Mouse (Mus musculus) cerebellum, adult 2 months (tissue): ENCODE measurements at regions not wholly inside any gene's neighbourhood (a gene's known extent, or its start where the extent isn't known, plus 50 kb on each side); places are given as distances from the start of the nearest gene placed in this dataset.
A peak's percentile ranks its signal among the peaks of the same experiment; 100 is the strongest.

ENCODE experiments used
- DNase-seq, 2 experiments: peaks; one replicate each; pipeline ENCODE4 v3.0.0; 2021
- H3K27ac ChIP-seq: fragments of 200-500 bp; 2 replicates; pipeline ENCODE4 v1.5.1; 2012; ENCODE audit warnings: low read length, control low read depth, inconsistent platforms; ENCODE audit not compliant: insufficient read depth
- H3K27me3 ChIP-seq: fragments of 200-500 bp; 2 replicates; pipeline ENCODE4 v1.6.1; 2012; ENCODE audit warnings: inconsistent platforms, mild to moderate bottlenecking, low read length, moderate library complexity; ENCODE audit not compliant: control insufficient read depth, insufficient read depth
- H3K4me1 ChIP-seq: fragments of 200-500 bp; 2 replicates; pipeline ENCODE4 v1.6.1; 2011; ENCODE audit warnings: low read length; ENCODE audit not compliant: control insufficient read depth, insufficient read depth
- H3K4me3 ChIP-seq: fragments of 200-500 bp; replicated peaks from 2 replicates; pipeline ENCODE3; 2011; ENCODE audit warnings: mild to moderate bottlenecking, low read depth, low read length, control low read depth; ENCODE audit not compliant: insufficient read depth
- CTCF ChIP-seq: fragments of 200-500 bp; IDR thresholded peaks from 2 replicates; pipeline ENCODE4 v1.5.1; 2011; ENCODE audit warnings: low read depth, mild to moderate bottlenecking, control low read depth, low read length, moderate library complexity, borderline replicate concordance; ENCODE audit not compliant: insufficient read depth
- POLR2A ChIP-seq: fragments of 200-500 bp; IDR thresholded peaks from 2 replicates; pipeline ENCODE4 v1.6.1; 2011; ENCODE audit warnings: low read length, control low read depth, borderline replicate concordance; ENCODE audit not compliant: insufficient read depth
- WGBS: fragments of 180-500 bp; shearing (Covaris S2); methylation state at CpG from one replicate; pipeline ENCODE4 v1.1.7; 2018; 5-methylcytosine and 5-hydroxymethylcytosine counted together

- no peak for TF ChIP-seq CTCF
- no peak for TF ChIP-seq POLR2A
- Histone ChIP-seq H3K4me1 (no peaks in the 10 kb centered on the region), H3K27ac (no peak overlapping the region), H3K4me3 (no peak overlapping the region), H3K27me3 (no peaks in the 10 kb centered on the region)
- 88% methylated on average over 5 of the region's 5 CpGs for WGBS
- no peak for DNase-seq
These were observed 122.1 kb downstream of the Evx1 start for GRCm38 (mm10) chr6:52435358-52435757.

- no peak for DNase-seq
- TF ChIP-seq CTCF (no peak), POLR2A (no peak)
- 49% methylated on average over 8 of the region's 8 CpGs for WGBS
- Histone ChIP-seq H3K27me3 (no peaks in the 10 kb centered on the region; the same call in 1 of the 2 replicates), H3K4me3 (no peak overlapping the region), H3K27ac (no peak overlapping the region), H3K4me1 (no peaks in the 10 kb centered on the region)
These were observed 125.1 kb downstream of the Evx1 start for GRCm38 (mm10) chr6:52438366-52438765.

DNA sequence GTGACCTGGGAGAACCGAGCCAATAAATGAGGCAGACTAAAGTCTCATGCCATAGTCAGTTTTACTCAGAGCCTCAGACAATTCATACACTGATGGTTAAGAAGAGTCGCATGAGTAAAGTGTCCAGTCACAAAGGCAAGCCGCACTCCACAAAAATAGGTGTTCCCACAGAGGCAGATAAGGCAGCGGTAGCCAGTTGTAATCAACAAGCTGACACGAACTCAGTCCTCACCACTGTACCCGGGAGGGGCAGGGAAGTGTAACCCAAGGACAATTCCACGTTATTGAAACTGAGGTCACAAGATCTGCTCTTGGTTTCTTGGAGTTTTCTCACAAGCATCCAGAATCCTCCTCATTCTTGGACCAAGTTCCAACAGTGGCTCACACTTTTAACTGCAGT lies 125.9 kb downstream of the Evx1 start:
- no peak for DNase-seq
- Histone ChIP-seq H3K4me1 (no peaks in the 10 kb centered on the region), H3K27me3 (no peaks in the 10 kb centered on the region; the same call in 1 of the 2 replicates), H3K27ac (no peak overlapping the region), H3K4me3 (no peak overlapping the region)
- TF ChIP-seq CTCF, result no peak
- TF ChIP-seq POLR2A, result no peak
- WGBS, result 91% methylated on average over 7 of the region's 7 CpGs

DNA sequence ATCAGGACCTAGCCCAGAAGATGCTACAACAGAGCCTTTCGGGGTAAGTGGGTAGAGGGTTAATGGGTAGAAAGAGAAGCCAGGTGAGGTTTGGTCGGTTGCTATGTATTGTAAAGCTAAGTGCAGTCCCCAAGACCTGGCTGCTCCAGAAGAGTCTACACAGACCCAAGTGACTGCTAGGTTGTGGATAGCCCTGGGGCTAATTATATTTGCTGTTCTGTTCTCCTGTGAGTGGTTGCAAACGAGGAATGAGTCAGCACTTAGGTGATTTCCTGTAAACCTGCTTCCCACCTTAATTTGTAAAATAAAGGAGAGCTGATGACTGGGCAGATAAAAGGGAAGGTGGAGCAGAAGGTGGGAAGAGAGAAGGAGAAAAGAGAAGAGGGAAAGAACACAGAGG lies 126.9 kb downstream of the Evx1 start:
- Histone ChIP-seq H3K27me3 (no peaks in the 10 kb centered on the region; the same call in 1 of the 2 replicates), H3K4me1 (no peaks in the 10 kb centered on the region), H3K27ac (no peak overlapping the region), H3K4me3 (no peak overlapping the region)
- 75% methylated on average over 3 of the region's 3 CpGs for WGBS
- DNase-seq, result no peak
- TF ChIP-seq POLR2A, result no peak
- TF ChIP-seq CTCF, result no peak

DNA sequence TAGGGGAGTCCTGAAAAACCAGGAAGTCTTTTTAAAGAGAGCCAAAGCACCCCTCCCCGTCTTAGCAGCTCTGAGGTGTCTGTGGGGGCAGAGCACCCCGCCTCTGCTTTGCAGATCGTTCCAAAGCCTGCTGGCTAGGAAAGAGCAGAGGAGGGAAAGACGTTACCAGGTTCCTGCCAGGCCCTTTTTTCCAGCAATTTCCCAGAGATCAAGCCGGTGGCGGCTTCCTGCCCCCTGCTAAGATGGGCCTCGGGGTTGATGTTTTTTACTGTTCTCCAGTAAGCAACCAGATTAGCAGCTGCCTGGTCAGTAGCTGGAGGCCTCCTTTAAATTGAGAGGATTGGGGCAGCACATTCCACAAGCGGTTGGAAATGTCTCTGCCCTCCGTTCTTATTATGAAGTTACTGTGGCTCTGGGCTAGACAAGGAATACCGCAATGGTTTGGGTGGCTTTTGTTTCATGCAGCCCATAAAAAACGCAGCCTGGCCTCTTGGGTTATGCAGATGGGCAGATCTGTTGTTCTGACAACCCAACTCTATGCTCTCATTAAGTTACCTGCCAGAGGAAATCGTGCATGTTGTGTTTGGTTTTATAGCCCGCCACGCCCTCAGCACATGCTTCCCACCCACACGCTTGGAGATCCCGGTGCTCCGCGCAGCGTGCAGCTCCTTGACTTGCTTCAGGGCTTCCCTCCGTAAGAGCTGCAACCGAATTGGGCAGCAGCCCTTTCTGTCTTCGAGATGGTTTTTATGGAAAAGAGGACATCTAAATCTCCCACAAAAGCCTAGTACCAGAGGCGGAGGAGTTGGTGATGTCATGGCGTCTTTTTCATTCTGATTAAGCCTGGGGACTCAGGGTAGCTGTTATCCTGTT lies 130.1 kb downstream of the Evx1 start:
- DNase-seq, result no peak
- Histone ChIP-seq H3K27ac (no peak overlapping the region), H3K4me1 (no peaks in the 10 kb centered on the region), H3K27me3 (no peaks in the 10 kb centered on the region; the same call in 1 of the 2 replicates), H3K4me3 (no peak overlapping the region)
- 37% methylated on average over 24 of the region's 24 CpGs for WGBS
- TF ChIP-seq CTCF, result no peak
- no peak for TF ChIP-seq POLR2A

DNA sequence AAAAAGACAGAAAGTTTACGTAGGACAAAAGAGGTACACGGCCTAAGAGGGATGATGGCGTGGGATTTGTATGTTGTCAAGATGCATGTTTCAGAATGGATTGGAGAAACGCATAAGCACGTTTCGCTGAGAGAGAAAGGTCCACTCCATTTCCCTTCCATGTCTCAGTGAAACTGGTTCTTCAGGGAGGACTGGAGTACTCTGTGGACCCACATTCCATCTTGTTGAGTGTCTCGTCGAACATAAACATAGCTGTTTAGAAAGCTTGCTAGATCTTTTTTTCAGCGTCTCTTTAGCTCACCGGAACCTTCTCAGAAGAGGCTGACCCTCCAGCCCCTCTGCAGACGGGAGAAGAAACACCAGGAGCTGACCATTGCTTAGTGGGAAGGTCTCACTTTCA lies 145.5 kb downstream of the Evx1 start:
- Histone ChIP-seq H3K27ac (no peak overlapping the region), H3K27me3 (no peaks in the 10 kb centered on the region; the same call in 1 of the 2 replicates), H3K4me3 (no peak overlapping the region), H3K4me1 (no peaks in the 10 kb centered on the region)
- no peak for TF ChIP-seq POLR2A
- no peak for TF ChIP-seq CTCF
- no peak for DNase-seq
- WGBS, result 93% methylated on average over 11 of the region's 11 CpGs

DNA sequence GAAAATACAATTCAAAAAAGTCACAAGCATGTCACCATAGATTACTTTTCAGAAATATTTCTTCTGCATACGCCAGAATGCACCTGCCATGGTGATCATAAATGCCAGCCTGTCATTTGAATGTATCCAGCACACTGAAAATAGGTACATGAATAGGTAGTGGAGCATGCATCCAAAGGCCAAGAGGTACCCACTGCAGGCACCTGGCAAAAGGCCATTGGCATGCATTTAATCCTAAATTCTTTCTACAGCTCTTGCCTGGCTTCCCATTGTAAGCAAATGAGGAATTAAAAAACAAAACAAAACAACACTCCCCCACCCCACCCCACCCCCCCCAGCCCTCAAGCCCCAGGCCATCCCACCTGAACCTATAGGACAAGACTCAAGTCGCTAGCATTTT lies 147.9 kb downstream of the Evx1 start:
- H3K4me3 ChIP-seq, result no peak overlapping the region
- no peak for TF ChIP-seq CTCF
- no peak for TF ChIP-seq POLR2A
- no peak overlapping the region for H3K27ac ChIP-seq
- peak in 1 of 2 experiments; percentile 20 for DNase-seq
- no peaks in the 10 kb centered on the region; the same call in 1 of the 2 replicates for H3K27me3 ChIP-seq
- 59% methylated on average over 2 of the region's 2 CpGs for WGBS
- H3K4me1 ChIP-seq, result no peaks in the 10 kb centered on the region

- no peaks in the 10 kb centered on the region for H3K4me1 ChIP-seq
- no peak overlapping the region for H3K27ac ChIP-seq
- no peak overlapping the region for H3K4me3 ChIP-seq
- H3K27me3 ChIP-seq, result no peaks in the 10 kb centered on the region; the same call in 1 of the 2 replicates
- no peak for DNase-seq
- TF ChIP-seq POLR2A, result no peak
- no peak for TF ChIP-seq CTCF
- 81% methylated on average over 12 of the region's 12 CpGs for WGBS
These were observed 150.1 kb downstream of the Evx1 start for GRCm38 (mm10) chr6:52463369-52463768.
